Mouse (Mus musculus) testis, adult 2 months (tissue): ENCODE data around the gene Jakmip3.

ENCODE experiments used
- CTCF ChIP-seq: fragments of 200-500 bp; IDR thresholded peaks from 2 replicates; pipeline ENCODE4 v1.5.1; 2012; ENCODE audit warnings: low read depth, mild to moderate bottlenecking, inconsistent platforms, low read length, moderate library complexity; ENCODE audit not compliant: control insufficient read depth, insufficient read depth, insufficient replicate concordance
- POLR2A ChIP-seq: fragments of 200-500 bp; IDR thresholded peaks from 2 replicates; pipeline ENCODE4 v1.6.1; 2012; ENCODE audit warnings: low read depth, mild to moderate bottlenecking, inconsistent platforms, low read length, moderate library complexity; ENCODE audit not compliant: control insufficient read depth

- TF ChIP-seq CTCF (no peak), POLR2A (no peak)
Measured at GRCm38 (mm10) chr7:139074189-139074588, 133.7 kb downstream of the Jakmip3 start.
